Mouse (Mus musculus): ENCODE results near the gene Arhgap23. TPM values are rescaled to one million over a fixed set of nuclear protein-coding genes. Genes with fewer than 3 reads are reported as not detected.
A peak's percentile ranks its signal among the peaks of the same experiment; 100 is the strongest.

Gene Arhgap23
- polyA plus RNA-seq, 2 experiments = 9.8 to 28.9 TPM

DNA sequence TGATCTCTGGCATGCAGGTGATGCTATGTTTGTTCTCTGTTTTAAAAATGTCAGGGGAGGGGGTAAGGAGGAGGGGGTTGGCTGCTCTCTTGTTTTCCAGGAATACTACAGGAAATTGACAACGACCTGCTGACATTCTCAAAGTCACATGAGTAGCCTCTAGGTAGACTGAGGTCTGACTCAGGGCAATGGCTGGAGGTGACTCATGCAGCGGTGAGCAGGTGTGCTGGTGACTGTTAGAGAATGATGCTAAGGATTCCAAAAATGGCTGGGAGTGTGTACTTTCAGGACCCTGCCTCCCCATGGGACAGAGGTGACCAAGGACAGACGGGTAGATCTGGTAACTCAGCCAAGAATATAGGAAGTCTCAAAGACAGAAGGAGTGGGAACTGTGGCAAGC is 92.9 kb downstream of the Arhgap23 start:
- Histone ChIP-seq H3K9ac (ENCODE audit: low read depth, low read length, severe bottlenecking) (no peak overlapping the region), H3K27me3 (ENCODE audit: control insufficient read depth, insufficient read depth, low read length) (no peaks in the 10 kb centered on the region), H3K9me3 (ENCODE audit: control insufficient read depth, low read length) (no peaks in the 10 kb centered on the region), H3K27ac (replicated peaks; ENCODE audit: low read depth, low read length) (no peak overlapping the region), H3K36me3 (ENCODE audit: control insufficient read depth, insufficient read depth, low read length) (no peaks in the 10 kb centered on the region), H3K4me1 (ENCODE audit: control insufficient read depth, insufficient read depth, low read length) (no peaks in the 10 kb centered on the region), H3K4me3 (replicated peaks; ENCODE audit: low read length) (no peak overlapping the region), H3K4me2 (replicated peaks; ENCODE audit: low read depth, low read length, severe bottlenecking) (no peak overlapping the region)
- WGBS = 55% methylated on average over 3 of the region's 3 CpGs
- TF ChIP-seq POLR2A (IDR thresholded peaks at IDR 0.05; ENCODE audit: borderline replicate concordance, extremely low read depth, insufficient read depth, insufficient read length) = no peak
- DNase-seq (ENCODE audit: low spot score) (no peak), ATAC-seq (ENCODE audit: low FRiP score, low read depth) (no peak)

DNA sequence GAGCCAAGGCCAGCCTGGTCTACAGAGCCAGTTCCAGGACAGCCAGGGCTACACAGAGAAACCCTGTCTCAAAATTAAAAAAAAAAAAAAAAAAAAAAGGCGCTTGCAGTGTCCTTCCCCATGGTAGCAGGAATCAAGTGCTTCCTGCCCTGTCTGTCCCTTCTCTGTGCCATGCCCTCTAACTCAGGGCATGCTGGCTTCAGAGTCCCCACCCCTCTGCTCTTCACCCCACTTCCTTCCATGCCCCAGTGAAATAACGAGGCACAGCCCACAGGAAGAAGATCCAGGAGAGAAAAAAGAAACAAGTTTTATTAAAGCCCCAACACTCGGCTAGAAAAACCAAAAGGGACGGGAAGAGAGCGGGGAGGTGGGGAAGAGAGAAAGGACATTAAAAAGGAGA is 93.7 kb downstream of the Arhgap23 start:
- ATAC-seq (ENCODE audit: low FRiP score, low read depth) (no peak), DNase-seq (ENCODE audit: low spot score) (no peak)
- no peaks in the 10 kb centered on the region for H3K27me3 ChIP-seq (ENCODE audit: control insufficient read depth, insufficient read depth, low read length)
- WGBS = 44% methylated on average over 5 of the region's 5 CpGs
- H3K36me3 ChIP-seq (ENCODE audit: control insufficient read depth, insufficient read depth, low read length) = no peaks in the 10 kb centered on the region
- H3K9me3 ChIP-seq (ENCODE audit: control insufficient read depth, low read length) = no peaks in the 10 kb centered on the region
- no peak overlapping the region for H3K4me2 ChIP-seq (replicated peaks; ENCODE audit: low read depth, low read length, severe bottlenecking)
- no peak overlapping the region for H3K4me3 ChIP-seq (replicated peaks; ENCODE audit: low read length)
- H3K9ac ChIP-seq (ENCODE audit: low read depth, low read length, severe bottlenecking) = no peak overlapping the region
- no peak for TF ChIP-seq POLR2A (IDR thresholded peaks at IDR 0.05; ENCODE audit: borderline replicate concordance, extremely low read depth, insufficient read depth, insufficient read length)
- no peak overlapping the region for H3K27ac ChIP-seq (replicated peaks; ENCODE audit: low read depth, low read length)
- no peaks in the 10 kb centered on the region for H3K4me1 ChIP-seq (ENCODE audit: control insufficient read depth, insufficient read depth, low read length)

DNA sequence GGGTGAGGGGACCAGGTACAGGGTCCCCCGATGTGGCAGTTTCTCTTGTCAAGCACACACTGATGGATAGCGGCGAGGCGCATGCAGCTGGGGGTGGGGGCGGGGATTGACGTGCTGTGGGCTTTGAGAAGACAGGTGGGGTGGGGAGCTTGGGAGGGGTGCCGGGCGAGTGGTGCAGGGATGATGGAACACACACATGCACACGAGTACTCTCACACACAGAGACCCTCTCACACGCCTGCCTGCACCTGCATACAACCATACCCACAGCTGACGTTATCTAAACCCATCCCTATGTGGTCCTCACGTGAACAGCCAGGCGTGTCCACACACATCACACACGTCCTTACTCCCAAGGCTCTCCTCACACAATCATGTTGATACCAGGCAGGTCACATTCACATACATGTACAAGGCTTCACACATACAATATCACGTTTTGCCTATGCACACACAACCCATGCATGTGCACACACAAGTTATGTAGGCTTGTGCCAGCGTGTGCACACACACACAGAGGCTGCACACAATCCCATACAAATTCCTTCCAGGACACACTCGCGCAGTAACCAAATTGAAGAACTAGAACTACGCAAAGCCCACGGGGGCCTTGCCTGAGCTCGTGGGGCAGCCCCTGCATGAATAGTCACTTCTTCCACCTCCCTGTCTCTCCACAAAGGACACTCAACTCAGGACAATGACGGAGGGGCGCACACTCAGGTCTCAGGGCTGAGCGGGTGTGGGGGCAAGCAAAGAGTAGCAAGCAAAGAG is 94.6 kb downstream of the Arhgap23 start:
- H3K9ac ChIP-seq (ENCODE audit: low read depth, low read length, severe bottlenecking) = no peak overlapping the region
- TF ChIP-seq POLR2A (IDR thresholded peaks at IDR 0.05; ENCODE audit: borderline replicate concordance, extremely low read depth, insufficient read depth, insufficient read length) = no peak
- ATAC-seq (ENCODE audit: low FRiP score, low read depth) = no peak
- no peak for DNase-seq (ENCODE audit: low spot score)
- H3K27ac ChIP-seq (replicated peaks; ENCODE audit: low read depth, low read length) = no peak overlapping the region
- no peaks in the 10 kb centered on the region for H3K4me1 ChIP-seq (ENCODE audit: control insufficient read depth, insufficient read depth, low read length)
- no peak overlapping the region for H3K4me3 ChIP-seq (replicated peaks; ENCODE audit: low read length)
- no peaks in the 10 kb centered on the region for H3K27me3 ChIP-seq (ENCODE audit: control insufficient read depth, insufficient read depth, low read length)
- no peak overlapping the region for H3K4me2 ChIP-seq (replicated peaks; ENCODE audit: low read depth, low read length, severe bottlenecking)
- H3K9me3 ChIP-seq (ENCODE audit: control insufficient read depth, low read length) = no peaks in the 10 kb centered on the region
- no peaks in the 10 kb centered on the region for H3K36me3 ChIP-seq (ENCODE audit: control insufficient read depth, insufficient read depth, low read length)
- WGBS = 65% methylated on average over 24 of the region's 24 CpGs

DNA sequence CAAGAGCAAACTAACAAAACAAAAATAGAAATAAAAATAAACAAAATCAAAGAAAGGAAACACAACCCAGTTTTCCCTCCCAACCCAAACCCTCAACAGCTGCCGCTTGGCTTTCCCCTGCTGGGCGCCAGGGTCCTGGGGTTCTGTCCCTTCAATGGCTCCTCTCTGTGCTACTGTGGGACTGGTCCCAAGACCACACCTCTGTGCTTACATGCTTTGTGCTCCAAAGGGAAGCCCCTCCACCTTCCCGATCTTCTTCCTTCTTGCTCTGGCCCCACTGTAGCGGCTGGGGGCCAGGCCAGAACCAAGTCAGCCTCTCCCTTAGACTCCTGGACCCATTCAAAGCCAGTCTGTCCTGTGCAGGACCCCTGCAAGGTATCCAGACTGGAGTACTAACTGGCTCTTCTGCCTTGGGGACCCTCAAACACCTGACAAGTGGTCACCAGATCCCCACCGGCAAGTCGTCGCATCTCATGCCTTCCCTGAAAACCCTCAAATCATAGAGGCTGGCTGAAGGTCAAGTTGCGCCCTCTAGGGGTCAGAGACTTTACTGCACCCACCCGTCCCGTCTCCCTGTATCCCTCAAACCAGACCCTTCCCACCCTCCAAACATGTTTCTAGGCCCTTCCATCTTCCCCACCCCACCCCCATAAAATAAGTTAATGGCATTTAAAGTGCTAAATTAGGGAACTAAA is 95.8 kb downstream of the Arhgap23 start:
- Histone ChIP-seq H3K36me3 (ENCODE audit: control insufficient read depth, insufficient read depth, low read length) (no peaks in the 10 kb centered on the region), H3K27me3 (ENCODE audit: control insufficient read depth, insufficient read depth, low read length) (no peaks in the 10 kb centered on the region), H3K9ac (ENCODE audit: low read depth, low read length, severe bottlenecking) (no peak overlapping the region), H3K9me3 (ENCODE audit: control insufficient read depth, low read length) (no peaks in the 10 kb centered on the region), H3K27ac (replicated peaks; ENCODE audit: low read depth, low read length) (no peak overlapping the region), H3K4me1 (ENCODE audit: control insufficient read depth, insufficient read depth, low read length) (no peaks in the 10 kb centered on the region), H3K4me2 (replicated peaks; ENCODE audit: low read depth, low read length, severe bottlenecking) (no peak overlapping the region), H3K4me3 (replicated peaks; ENCODE audit: low read length) (no peak overlapping the region)
- ATAC-seq (ENCODE audit: low FRiP score, low read depth) (no peak; the same call in 1 of the 2 replicates), DNase-seq (ENCODE audit: low spot score) (peak; percentile 49)
- TF ChIP-seq POLR2A (IDR thresholded peaks at IDR 0.05; ENCODE audit: borderline replicate concordance, extremely low read depth, insufficient read depth, insufficient read length) = no peak
- WGBS = 33% methylated on average over 10 of the region's 10 CpGs

DNA sequence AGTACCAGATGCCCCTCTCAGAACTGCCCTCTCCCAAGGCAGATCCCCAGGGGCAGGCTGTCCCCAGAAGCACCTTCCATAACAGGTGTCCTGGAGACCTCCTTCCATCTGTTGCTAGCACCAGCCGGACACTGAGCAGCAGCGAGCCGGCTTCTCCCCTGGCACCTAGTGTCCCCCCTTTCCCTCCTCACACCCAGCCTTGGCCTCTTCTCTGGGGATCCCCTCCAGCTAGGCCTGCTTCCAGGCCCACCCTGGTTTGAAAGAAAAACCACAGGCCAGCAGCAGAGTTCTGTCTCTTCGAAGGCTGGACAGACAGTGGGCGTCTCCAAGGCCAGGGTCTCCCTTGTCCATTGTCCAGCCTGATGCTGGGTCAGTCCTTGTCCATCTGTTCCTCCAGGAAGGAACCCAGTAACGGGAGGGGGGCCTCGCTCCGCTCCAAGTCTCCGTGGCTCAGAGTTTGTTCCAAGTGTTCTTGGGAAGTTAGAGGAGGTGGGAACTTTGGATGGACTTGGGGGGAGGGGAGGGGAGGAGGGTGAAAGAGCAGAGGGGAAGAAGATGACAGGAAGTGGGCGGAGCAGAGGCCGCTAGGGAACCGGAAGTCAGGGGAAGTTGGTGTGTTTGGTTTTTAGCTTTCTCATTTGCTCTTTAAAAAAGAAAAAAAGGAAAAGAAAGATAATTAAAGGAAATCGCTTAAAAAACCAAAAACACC is 96.5 kb downstream of the Arhgap23 start:
- Histone ChIP-seq H3K4me1 (ENCODE audit: control insufficient read depth, insufficient read depth, low read length) (no peaks in the 10 kb centered on the region), H3K27me3 (ENCODE audit: control insufficient read depth, insufficient read depth, low read length) (no peaks in the 10 kb centered on the region), H3K36me3 (ENCODE audit: control insufficient read depth, insufficient read depth, low read length) (no peaks in the 10 kb centered on the region), H3K27ac (replicated peaks; ENCODE audit: low read depth, low read length) (no peak overlapping the region), H3K4me2 (replicated peaks; ENCODE audit: low read depth, low read length, severe bottlenecking) (no peak overlapping the region), H3K4me3 (replicated peaks; ENCODE audit: low read length) (no peak overlapping the region), H3K9me3 (ENCODE audit: control insufficient read depth, low read length) (no peaks in the 10 kb centered on the region), H3K9ac (ENCODE audit: low read depth, low read length, severe bottlenecking) (no peak overlapping the region)
- ATAC-seq (ENCODE audit: low FRiP score, low read depth) = no peak; the same call in 1 of the 2 replicates
- no peak for DNase-seq (ENCODE audit: low spot score)
- 59% methylated on average over 13 of the region's 13 CpGs for WGBS
- no peak for TF ChIP-seq POLR2A (IDR thresholded peaks at IDR 0.05; ENCODE audit: borderline replicate concordance, extremely low read depth, insufficient read depth, insufficient read length)

Data from limb, embryonic 14.5 days (tissue).